In genomic region chr5:135892589-135893351, GRCm38 (mm10) we compare ENCODE assay signal across 17 mouse cellular contexts. TPM values are rescaled to one million over a fixed set of nuclear protein-coding genes. Genes with fewer than 3 reads are reported as not detected.
DNase-seq lines count a peak whose midpoint lies in the region; ATAC-seq and TF ChIP-seq lines count a peak whose summit lies in the region.
"Had no signal": no experiment of that assay in that cellular context is flagged by ENCODE, and none has a peak within 500 bp of the region (broad histone marks: within the 10 kb centered on the region; RNA-seq: fewer than 3 reads in every experiment).

No protein-coding gene starts in this region.

- H3K9ac ChIP-seq in kidney, embryonic 15.5 days, result no peak overlapping the region
- no peak overlapping the region for H3K9ac ChIP-seq in embryonic facial prominence, embryonic 12.5 days
- H3K9ac ChIP-seq in stomach, postnatal 0 days (ENCODE audit: low read length), result peak overlapping the region; percentile 2; the same call in 1 of the 2 replicates
- H3K9ac ChIP-seq: midbrain, embryonic 13.5 days had no signal

- H3K9me3 ChIP-seq in kidney, embryonic 15.5 days (replicated peaks), result no peaks in the 10 kb centered on the region
- no peaks in the 10 kb centered on the region for H3K9me3 ChIP-seq in embryonic facial prominence, embryonic 12.5 days
- H3K9me3 ChIP-seq in stomach, postnatal 0 days (ENCODE audit: control insufficient read depth, low read length), result no peaks in the 10 kb centered on the region
- H3K9me3 ChIP-seq: midbrain, embryonic 13.5 days had no signal

- H3K36me3 ChIP-seq in kidney, embryonic 15.5 days, result no peaks in the 10 kb centered on the region
- H3K36me3 ChIP-seq in embryonic facial prominence, embryonic 12.5 days, result no peaks in the 10 kb centered on the region
- no peaks in the 10 kb centered on the region for H3K36me3 ChIP-seq in stomach, postnatal 0 days (ENCODE audit: control insufficient read depth, insufficient read depth, low read length)
- H3K36me3 ChIP-seq: midbrain, embryonic 13.5 days had no signal

- TF ChIP-seq CTCF in gastrocnemius, adult 2 months (IDR thresholded peaks at IDR 0.05), result no peak
- TF ChIP-seq CTCF in stomach, postnatal 0 days (IDR thresholded peaks at IDR 0.05; ENCODE audit: low read depth), result no peak

- no peak for ATAC-seq in kidney, embryonic 15.5 days (replicated peaks; ENCODE audit: low FRiP score)
- ATAC-seq in embryonic facial prominence, embryonic 12.5 days (ENCODE audit: insufficient number of reproducible peaks, insufficient read depth, low FRiP score, low TSS enrichment), result no peak
- peak; percentile 36; the same call in 1 of the 2 replicates for ATAC-seq in stomach, postnatal 0 days (ENCODE audit: low FRiP score, low TSS enrichment)
- ATAC-seq: forebrain, embryonic 16.5 days; hindbrain, embryonic 16.5 days; midbrain, embryonic 13.5 days had no signal

- intact Hi-C loops in gastrocnemius, adult 2 months (cut with DNase I), result no loop called here

- H3K27me3 ChIP-seq in kidney, embryonic 15.5 days, result peaks cover 34% of the 10 kb centered on the region
- peaks cover 27% of the 10 kb centered on the region for H3K27me3 ChIP-seq in embryonic facial prominence, embryonic 12.5 days
- H3K27me3 ChIP-seq in stomach, postnatal 0 days (ENCODE audit: control insufficient read depth, insufficient read depth, low read length), result no peaks in the 10 kb centered on the region

- no peak overlapping the region for H3K4me3 ChIP-seq in gastrocnemius, adult 2 months
- H3K4me3 ChIP-seq in kidney, embryonic 15.5 days (replicated peaks), result no peak overlapping the region
- no peak overlapping the region for H3K4me3 ChIP-seq in embryonic facial prominence, embryonic 12.5 days
- no peak overlapping the region for H3K4me3 ChIP-seq in stomach, postnatal 0 days (ENCODE audit: low read depth, low read length)
- H3K4me3 ChIP-seq: midbrain, embryonic 13.5 days had no signal

- peak; percentile 80 for DNase-seq in gastrocnemius, adult 2 months
- no peak for DNase-seq in gastrocnemius, postnatal 10 days
- DNase-seq in kidney, postnatal 10 days, result no peak
- DNase-seq in stomach, postnatal 0 days (ENCODE audit: low spot score), result no peak
- no peak for DNase-seq in left cerebral cortex, adult 9 months (ENCODE audit: low spot score in 2 of 2)
- no peak for DNase-seq in cerebellum, adult 11-12 months
- DNase-seq: cerebellum, adult 18-20 months; heart, postnatal 10 days; kidney, adult 18-20 months; liver; lung, adult 18-20 months; lung, postnatal 4 days had no signal

- H3K4me2 ChIP-seq in kidney, embryonic 15.5 days, result no peak overlapping the region
- no peak overlapping the region for H3K4me2 ChIP-seq in embryonic facial prominence, embryonic 12.5 days (replicated peaks)
- H3K4me2 ChIP-seq in stomach, postnatal 0 days (replicated peaks; ENCODE audit: low read depth), result peak overlapping the region; percentile 8; the same call in 1 of the 2 replicates
- H3K4me2 ChIP-seq: midbrain, embryonic 13.5 days had no signal

- 46% methylated on average over 9 of the region's 9 CpGs for WGBS in kidney, embryonic 15.5 days
- WGBS in embryonic facial prominence, embryonic 12.5 days, result 52% methylated on average over 9 of the region's 9 CpGs
- 31% methylated on average over 9 of the region's 9 CpGs for whole genome bisulfite sequencing in stomach, postnatal 0 days

- no peak for TF ChIP-seq EP300 in stomach, postnatal 0 days (optimal IDR thresholded peaks at IDR 0.05)

- H3K27ac ChIP-seq in gastrocnemius, adult 2 months, result peak overlapping the region; percentile 56
- 0 out of 2 replicates have a peak overlapping the region, but pooled peaks have one; percentile 9 for H3K27ac ChIP-seq in kidney, embryonic 15.5 days
- H3K27ac ChIP-seq in embryonic facial prominence, embryonic 12.5 days, result 0 out of 2 replicates have a peak overlapping the region, but pooled peaks have one; percentile 32
- peak overlapping the region; percentile 85 for H3K27ac ChIP-seq in stomach, postnatal 0 days (replicated peaks)
- H3K27ac ChIP-seq: midbrain, embryonic 13.5 days had no signal

- H3K4me1 ChIP-seq in kidney, embryonic 15.5 days, result peaks cover 22% of the 10 kb centered on the region
- H3K4me1 ChIP-seq in embryonic facial prominence, embryonic 12.5 days, result peaks cover 8% of the 10 kb centered on the region; the same call in 1 of the 2 replicates
- H3K4me1 ChIP-seq in stomach, postnatal 0 days (replicated peaks; ENCODE audit: control insufficient read depth, insufficient read depth), result no peaks in the 10 kb centered on the region

RNA-seq across cellular contexts. Expression of gene Hspb1, which starts 5.1 kb away (rescaled TPM):
- total RNA-seq in gastrocnemius, adult 2 months (2021), result 100 to 1,000 TPM; 253 to 325 TPM
- 100 to 1,000 TPM; 357 to 451 TPM for total RNA-seq in gastrocnemius, postnatal 10 days (2021)
- polyA plus RNA-seq in kidney, embryonic 15.5 days (2015; fragmentation: Nextera tagmentation; extraction: Ambion mirVana), result 70.0 and 72.9 TPM in 2 replicates
- 67.9 and 74.8 TPM in 2 replicates for polyA plus RNA-seq in embryonic facial prominence, embryonic 12.5 days (2016; fragmentation: Nextera tagmentation; extraction: Ambion mirVana)
- polyA plus RNA-seq in stomach, postnatal 0 days (2015; fragmentation: Nextera tagmentation; extraction: Ambion mirVana), result 1,235 and 1,355 TPM in 2 replicates

RNA-seq across cellular contexts. Expression of gene Ywhag, which starts 41.6 kb away (rescaled TPM):
- total RNA-seq in gastrocnemius, adult 2 months (2021), result 100 to 1,000 TPM; 289 to 303 TPM
- total RNA-seq in gastrocnemius, postnatal 10 days (2021), result 100 to 1,000 TPM; 302 to 322 TPM
- polyA plus RNA-seq in kidney, embryonic 15.5 days (2015; fragmentation: Nextera tagmentation; extraction: Ambion mirVana), result 179 and 189 TPM in 2 replicates
- 221 and 228 TPM in 2 replicates for polyA plus RNA-seq in embryonic facial prominence, embryonic 12.5 days (2016; fragmentation: Nextera tagmentation; extraction: Ambion mirVana)
- polyA plus RNA-seq in stomach, postnatal 0 days (2015; fragmentation: Nextera tagmentation; extraction: Ambion mirVana), result 86.0 and 89.2 TPM in 2 replicates

Comparison
In these comparisons a context has a peak if more than half of its experiments do, and no peak if none do; other contexts are left out.
1. H3K27ac ChIP-seq: peak in every context shown above with its lines; median percentile 85 in stomach, postnatal 0 days; 56 in gastrocnemius, adult 2 months; 32 in embryonic facial prominence, embryonic 12.5 days; 9 in kidney, embryonic 15.5 days.
2. RNA of gene Hspb1, which starts 5.1 kb away (polyA plus RNA-seq): 1,235 to 1,355 TPM in stomach, postnatal 0 days; 67.9 to 74.8 TPM in embryonic facial prominence, embryonic 12.5 days and 70.0 to 72.9 TPM in kidney, embryonic 15.5 days; every median in the first group is over 10 times any median in the second.